Mouse (Mus musculus) hindbrain, embryonic 15.5 days (tissue): ENCODE results near the gene Pon1. TPM values are rescaled to one million over a fixed set of nuclear protein-coding genes. Genes with fewer than 3 reads are reported as not detected.

Source experiments
- polyA plus RNA-seq: library from polyadenylated mRNA; unstranded; fragments of >200 nt; fragmentation: Nextera tagmentation; extraction: Ambion mirVana; gene quantifications from 2 replicates; pipeline ENCODE4 v1.2.1, GENCODE M21; 2015

Pon1 gene
- polyA plus RNA-seq, 1 experiment from 2014 or later = 0.45 TPM

Other genes with a start within 250 kb of the Pon1 start
- 4.8 and 5.2 TPM in 2 replicates for gene Pon3, start 62.3 kb upstream of the Pon1 start, polyA plus RNA-seq
- 33.9 and 34.4 TPM in 2 replicates for gene Pon2, start 104.5 kb upstream of the Pon1 start, polyA plus RNA-seq
- 15.8 and 15.9 TPM in 2 replicates for gene Asb4, start 189.4 kb upstream of the Pon1 start, polyA plus RNA-seq